Mouse (Mus musculus) heart, adult 2 months (tissue): ENCODE measurements around the gene Zcchc7. TPM values are rescaled to one million over a fixed set of nuclear protein-coding genes. Genes with fewer than 3 reads are reported as not detected.

ENCODE experiments used
- DNase-seq, 2 experiments: peaks; one replicate each; pipeline ENCODE4 v3.0.0; 2021
- H3K27ac ChIP-seq: fragments of 200-600 bp; 2 replicates; pipeline ENCODE4 v1.8.1; 2022
- H3K27me3 ChIP-seq: fragments of 200-500 bp; 2 replicates; pipeline ENCODE4 v1.6.1; 2012; ENCODE audit warnings: mild to moderate bottlenecking, low read length, inconsistent platforms, mixed read lengths; ENCODE audit not compliant: control insufficient read depth, insufficient read depth
- H3K36me3 ChIP-seq: fragments of 200-500 bp; 2 replicates; pipeline ENCODE4 v1.6.1; 2012; ENCODE audit warnings: low read length, inconsistent platforms; ENCODE audit not compliant: control insufficient read depth, insufficient read depth
- H3K4me1 ChIP-seq: fragments of 200-500 bp; 2 replicates; pipeline ENCODE4 v1.6.1; 2011; ENCODE audit warnings: low read length; ENCODE audit not compliant: control insufficient read depth, insufficient read depth
- H3K4me3 ChIP-seq: fragments of 200-600 bp; 2 replicates; pipeline ENCODE4 v1.8.1; 2022
- H3K79me2 ChIP-seq: fragments of 200-500 bp; replicated peaks from 2 replicates; pipeline ENCODE4 v1.6.1; 2012; ENCODE audit warnings: mild to moderate bottlenecking, inconsistent platforms, low read length, moderate library complexity, mixed read lengths; ENCODE audit not compliant: control insufficient read depth, insufficient read depth
- H3K9ac ChIP-seq: fragments of 200-500 bp; 2 replicates; pipeline ENCODE4 v1.6.1; 2012; ENCODE audit warnings: low read depth, mild to moderate bottlenecking, control low read depth, inconsistent platforms, low read length, mixed read lengths
- CTCF ChIP-seq: fragments of 200-600 bp; IDR thresholded peaks from 2 replicates; pipeline ENCODE4 v1.8.1; 2022; ENCODE audit warnings: antibody characterized with exemption, mild to moderate bottlenecking, moderate library complexity
- EP300 ChIP-seq: fragments of 200-500 bp; IDR thresholded peaks from 2 replicates; pipeline ENCODE4 v1.6.1; 2011; ENCODE audit warnings: low read depth, low read length, control low read depth; ENCODE audit not compliant: insufficient read depth
- POLR2A ChIP-seq: fragments of 200-500 bp; IDR thresholded peaks from 2 replicates; pipeline ENCODE4 v1.6.1; 2011; ENCODE audit warnings: mild to moderate bottlenecking, low read depth, low read length, control low read depth; ENCODE audit not compliant: insufficient read depth
- WGBS: fragments of 180-500 bp; shearing (Covaris S2); methylation state at CpG from one replicate; pipeline ENCODE4 v1.1.7; 2018; 5-methylcytosine and 5-hydroxymethylcytosine counted together
- intact Hi-C: fragments of 180-260 bp; cut with DNase I; formaldehyde crosslinking; loops from one replicate; pipeline ENCODE4 v1.15.1; 2025
- polyA plus RNA-seq: library from polyadenylated mRNA; depleted of rRNA; stranded (reverse); fragments of >200 nt; gene quantifications from 2 replicates; pipeline ENCODE4 v1.2.3, GENCODE M21; 2012
- total RNA-seq, 2 experiments: library from RNA; stranded (reverse); gene quantifications; 2 replicates each; pipeline ENCODE4 v1.2.3; 2021

Gene Zcchc7
- total and polyA plus RNA-seq, 3 experiments, result 6.7 to 12.9 (median 12.4) TPM

DNA sequence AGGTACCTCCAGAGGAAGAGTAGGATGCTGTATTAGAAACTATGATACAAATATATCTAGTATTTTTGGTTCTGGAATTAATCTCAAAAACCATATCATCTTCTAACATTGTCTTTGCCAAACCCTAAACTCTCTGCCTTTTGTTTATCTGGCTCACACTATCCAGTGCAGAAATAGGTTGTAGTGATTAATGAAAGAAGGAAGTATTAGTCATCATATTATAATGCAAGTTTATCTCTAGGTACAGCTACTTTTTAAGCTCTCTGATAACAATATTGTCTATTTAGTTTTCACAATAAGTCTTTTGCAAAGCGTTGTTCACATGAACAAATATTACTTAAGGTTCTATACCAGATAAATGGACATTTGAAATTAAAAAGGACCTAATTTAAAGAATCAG lies 57.2 kb downstream of the Zcchc7 start:
- no peak for TF ChIP-seq POLR2A
- no peak for TF ChIP-seq CTCF
- TF ChIP-seq EP300, result no peak
- intact Hi-C loops, result no loop called here
- Histone ChIP-seq H3K4me3 (no peak overlapping the region), H3K27ac (no peak overlapping the region), H3K79me2 (0 out of 2 replicates have a peak, but pooled peaks cover 1% of the 10 kb centered on the region), H3K36me3 (peaks cover 5% of the 10 kb centered on the region; the same call in 1 of the 2 replicates), H3K9ac (no peak overlapping the region), H3K4me1 (no peaks in the 10 kb centered on the region; the same call in 1 of the 2 replicates), H3K27me3 (no peaks in the 10 kb centered on the region)
- DNase-seq, result no peak
- 41% methylated on average over 1 of the region's 1 CpGs for WGBS

DNA sequence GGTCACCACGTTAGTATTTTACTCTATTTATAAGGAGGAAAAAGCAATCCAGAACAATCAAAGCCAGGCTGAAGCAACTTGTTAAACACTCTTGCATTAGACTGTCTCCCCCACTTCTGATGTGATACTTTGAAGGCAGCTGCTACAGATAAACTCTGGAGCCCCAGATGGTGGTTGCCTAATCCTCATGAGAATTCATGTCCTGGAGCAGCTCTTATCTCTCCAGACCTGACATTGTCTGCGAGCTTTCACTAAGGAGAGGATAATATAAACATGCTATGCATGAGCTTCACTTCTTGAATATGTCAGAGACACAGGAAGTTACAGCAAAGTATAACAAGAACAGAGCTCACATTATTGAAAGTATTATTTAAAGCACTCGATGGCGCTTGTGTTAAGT lies 58.1 kb downstream of the Zcchc7 start:
- no peak for TF ChIP-seq POLR2A
- no peak for TF ChIP-seq EP300
- no peak for TF ChIP-seq CTCF
- Histone ChIP-seq H3K9ac (no peak overlapping the region), H3K4me3 (no peak overlapping the region), H3K4me1 (no peaks in the 10 kb centered on the region; the same call in 1 of the 2 replicates), H3K27me3 (no peaks in the 10 kb centered on the region), H3K79me2 (0 out of 2 replicates have a peak, but pooled peaks cover 1% of the 10 kb centered on the region), H3K27ac (no peak overlapping the region), H3K36me3 (peaks cover 3% of the 10 kb centered on the region; the same call in 1 of the 2 replicates)
- WGBS, result 19% methylated on average over 4 of the region's 4 CpGs
- intact Hi-C loops, result no loop called here
- DNase-seq, result no peak

DNA sequence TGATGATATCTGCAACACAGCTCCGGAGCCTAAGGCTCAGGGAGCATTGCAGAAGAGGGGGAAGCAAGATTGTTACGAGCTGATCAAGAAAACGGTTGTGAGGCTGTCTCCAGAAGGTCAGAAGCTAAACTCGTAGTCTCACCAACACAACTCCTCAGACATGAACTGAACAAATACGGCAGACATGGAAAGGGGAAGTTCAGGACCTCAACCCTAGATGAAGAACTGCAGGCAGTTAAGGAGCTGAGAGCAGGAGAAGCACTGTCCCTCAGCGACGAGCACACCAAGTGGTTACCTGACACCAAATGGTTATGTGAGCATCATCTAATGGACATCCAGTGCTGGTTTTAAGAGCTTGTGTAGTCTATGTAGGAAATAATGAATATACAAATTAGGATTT lies 60.9 kb downstream of the Zcchc7 start:
- H3K27ac ChIP-seq, result no peak overlapping the region
- WGBS, result 72% methylated on average over 7 of the region's 7 CpGs
- 0 out of 2 replicates have a peak, but pooled peaks cover 1% of the 10 kb centered on the region for H3K79me2 ChIP-seq
- no peak overlapping the region for H3K4me3 ChIP-seq
- no peak for DNase-seq
- H3K4me1 ChIP-seq, result no peaks in the 10 kb centered on the region; the same call in 1 of the 2 replicates
- intact Hi-C loops, result no loop called here
- H3K36me3 ChIP-seq, result peaks cover 3% of the 10 kb centered on the region; the same call in 1 of the 2 replicates
- no peaks in the 10 kb centered on the region for H3K27me3 ChIP-seq
- no peak overlapping the region for H3K9ac ChIP-seq
- no peak for TF ChIP-seq CTCF
- no peak for TF ChIP-seq EP300
- TF ChIP-seq POLR2A, result no peak

DNA sequence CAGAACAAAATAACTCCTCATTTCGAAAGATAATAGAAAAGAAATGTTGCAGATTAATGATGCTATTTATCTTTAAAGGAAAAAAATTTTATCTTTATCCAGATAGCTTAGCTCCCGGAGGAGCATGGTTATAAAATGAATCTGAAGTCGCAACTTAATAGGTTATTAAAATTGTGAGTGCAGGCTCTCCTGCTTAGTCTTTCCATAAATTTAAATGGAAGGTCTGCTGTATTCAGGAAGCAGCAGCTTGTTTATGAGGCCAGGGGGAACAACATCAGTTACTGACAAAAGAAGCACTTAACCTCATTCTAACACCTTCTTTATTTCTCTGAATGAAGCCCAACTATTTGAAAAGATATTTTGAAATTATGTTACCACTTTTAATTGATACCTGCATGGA lies 74.9 kb downstream of the Zcchc7 start:
- no peaks in the 10 kb centered on the region for H3K36me3 ChIP-seq
- no peak overlapping the region for H3K27ac ChIP-seq
- 86% methylated on average over 3 of the region's 3 CpGs for WGBS
- H3K9ac ChIP-seq, result no peak overlapping the region
- no peak overlapping the region for H3K4me3 ChIP-seq
- H3K27me3 ChIP-seq, result no peaks in the 10 kb centered on the region
- H3K79me2 ChIP-seq, result no peaks in the 10 kb centered on the region
- TF ChIP-seq POLR2A, result no peak
- TF ChIP-seq EP300, result no peak
- TF ChIP-seq CTCF, result no peak
- DNase-seq, result no peak
- no peaks in the 10 kb centered on the region for H3K4me1 ChIP-seq
- intact Hi-C loops, result no loop called here

DNA sequence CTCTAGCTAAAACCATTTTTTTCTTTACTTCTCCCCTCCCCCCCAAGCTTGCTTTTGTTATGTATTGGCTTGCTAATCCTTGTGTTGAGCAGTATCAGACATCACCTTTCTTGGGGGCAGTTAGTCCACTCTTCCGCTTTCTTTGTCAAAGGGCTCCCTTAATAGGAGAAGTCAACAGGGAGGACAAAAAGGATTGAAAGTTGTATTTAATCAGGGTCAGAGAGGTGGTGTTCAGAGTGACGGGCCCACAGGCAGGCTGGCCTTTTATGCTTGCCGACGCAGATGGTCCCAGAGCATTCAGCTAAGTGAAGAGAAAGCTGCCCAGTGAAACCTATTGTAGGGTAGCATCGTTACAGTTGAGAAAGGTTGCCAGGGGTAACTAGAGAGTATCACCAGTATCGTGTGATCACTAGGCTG lies 96.2 kb downstream of the Zcchc7 start:
- WGBS, result 86% methylated on average over 6 of the region's 6 CpGs
- intact Hi-C loops, result no loop called here
- no peaks in the 10 kb centered on the region for H3K27me3 ChIP-seq

DNA sequence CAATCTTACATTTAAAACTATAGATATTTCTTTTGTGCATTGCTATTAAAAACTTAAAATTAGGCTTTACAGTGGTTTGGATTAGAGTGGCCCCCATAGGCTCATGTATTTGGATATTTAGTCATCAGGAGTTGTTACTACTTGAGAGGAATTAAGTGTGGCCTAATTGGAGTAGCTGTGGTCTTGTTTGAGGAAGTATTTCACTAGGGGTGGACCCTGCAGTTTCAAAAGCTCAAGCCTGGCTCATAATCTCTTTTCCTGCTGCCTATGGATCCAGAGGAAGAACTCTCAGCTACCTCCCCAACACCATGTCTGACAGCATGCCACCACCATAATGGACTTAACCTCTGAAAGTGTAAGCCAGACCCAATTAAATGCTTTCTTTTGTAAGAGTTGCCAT lies 115.9 kb downstream of the Zcchc7 start:
- no peak overlapping the region for H3K4me3 ChIP-seq
- H3K27ac ChIP-seq, result no peak overlapping the region
- H3K27me3 ChIP-seq, result no peaks in the 10 kb centered on the region
- H3K36me3 ChIP-seq, result no peaks in the 10 kb centered on the region
- no peaks in the 10 kb centered on the region for H3K4me1 ChIP-seq
- DNase-seq, result no peak
- no peak overlapping the region for H3K9ac ChIP-seq
- TF ChIP-seq POLR2A (no peak), EP300 (no peak), CTCF (no peak)
- no peaks in the 10 kb centered on the region for H3K79me2 ChIP-seq
- intact Hi-C loops, result no loop called here

More for the DNA sequence above, 96.2 kb downstream of the Zcchc7 start:
- Histone ChIP-seq H3K36me3 (no peaks in the 10 kb centered on the region; the same call in 1 of the 2 replicates), H3K4me1 (peaks cover 3% of the 10 kb centered on the region), H3K79me2 (peaks cover 3% of the 10 kb centered on the region; the same call in 1 of the 2 replicates), H3K27ac (no peak overlapping the region), H3K9ac (no peak overlapping the region), H3K4me3 (no peak overlapping the region)
- DNase-seq, result no peak
- TF ChIP-seq EP300, result no peak
- no peak for TF ChIP-seq POLR2A
- TF ChIP-seq CTCF, result no peak
